Mouse (Mus musculus) erythroid progenitor cell, adult 5-6 weeks (primary cell): ENCODE data around the gene Ikbke. TPM values are rescaled to one million over a fixed set of nuclear protein-coding genes. Genes with fewer than 3 reads are reported as not detected.
"Not testable (repeated sequence)": the region's sequence is repeated elsewhere in the genome, so short reads cannot be mapped to it uniquely, and the experiment has no call there.

Experiments used
- ATAC-seq: replicated peaks from 2 replicates; pipeline ENCODE4 v1.8.0; 2016; ENCODE audit warnings: moderate number of reproducible peaks, mild to moderate bottlenecking, moderate TSS enrichment, inconsistent platforms; ENCODE audit not compliant: poor library complexity, low FRiP score, severe bottlenecking
- total RNA-seq, 2 experiments: library from RNA; stranded (forward) in 1 of 2; stranded (reverse) in 1 of 2; fragments of 150-400 nt in 1 of 2; fragments of 186-747, 209-891 nt in 1 of 2; gene quantifications; 2 replicates each; pipeline versions ENCODE4 v1.2.3 to v1.2.4; 2015 to 2017; ENCODE audit warnings: low replicate concordance in 2 of 2

Ikbke gene
- total RNA-seq, 2 experiments from 2014 or later, result 2.5 to 4.8 TPM

DNA sequence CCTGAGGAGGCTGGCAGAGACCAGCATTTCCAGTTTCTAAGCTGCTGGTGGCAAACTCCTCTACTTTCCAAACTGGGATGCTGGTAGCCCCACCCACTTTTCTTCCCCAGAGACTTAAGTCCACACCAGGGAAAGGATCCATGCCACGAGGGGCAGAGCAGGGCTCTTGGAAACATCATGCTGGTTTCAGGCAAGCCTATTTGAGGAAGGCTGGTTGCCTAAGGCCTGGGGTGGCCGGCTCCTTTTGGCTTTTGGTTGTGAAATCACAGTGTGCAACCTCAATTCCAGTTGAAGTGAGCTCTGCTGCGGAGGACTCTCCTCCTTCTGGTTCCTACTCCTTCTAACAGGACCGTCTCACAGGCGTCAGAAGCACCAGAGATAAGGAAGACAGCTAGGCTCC lies 7.4 kb upstream of the Ikbke start:
- no peak for ATAC-seq

DNA sequence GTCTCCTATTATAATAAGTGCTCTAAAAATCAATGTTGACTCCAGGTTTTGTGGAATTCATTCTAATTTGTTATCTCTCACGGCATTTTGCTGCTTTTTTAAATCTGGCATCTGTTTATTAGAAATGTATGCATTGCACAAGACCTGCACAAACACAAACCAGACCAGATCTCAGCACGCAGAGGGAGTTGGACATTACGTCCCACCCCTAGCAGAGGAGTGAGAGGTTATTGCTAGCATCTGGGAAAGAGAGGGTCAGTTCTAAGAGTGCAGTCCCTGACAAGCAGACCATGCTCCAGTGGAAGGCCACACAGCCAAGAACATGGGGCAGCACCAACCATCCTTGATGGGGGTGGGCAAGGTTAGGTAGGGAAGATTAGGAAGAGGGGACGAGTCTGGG lies 5.2 kb upstream of the Ikbke start:
- ATAC-seq, result no peak

DNA sequence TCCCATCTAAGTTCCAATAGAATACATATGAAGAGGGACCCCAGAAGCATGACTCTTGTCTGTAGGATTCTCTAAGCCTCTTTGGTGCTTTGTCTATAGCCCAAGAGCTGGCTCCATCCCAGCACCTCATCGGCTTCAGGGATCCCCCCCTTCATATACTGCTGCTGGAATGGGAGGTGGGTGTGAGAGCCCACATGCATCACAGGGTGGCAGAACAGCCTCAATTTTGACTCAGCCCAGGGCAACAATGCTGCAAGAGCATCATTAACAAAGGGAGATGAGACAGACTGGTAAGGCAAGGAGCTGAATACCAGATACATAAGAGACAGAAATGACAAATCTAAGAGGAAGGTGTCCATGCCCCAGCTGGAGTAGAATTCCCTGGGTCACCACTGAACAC lies 4.8 kb upstream of the Ikbke start:
- no peak for ATAC-seq

DNA sequence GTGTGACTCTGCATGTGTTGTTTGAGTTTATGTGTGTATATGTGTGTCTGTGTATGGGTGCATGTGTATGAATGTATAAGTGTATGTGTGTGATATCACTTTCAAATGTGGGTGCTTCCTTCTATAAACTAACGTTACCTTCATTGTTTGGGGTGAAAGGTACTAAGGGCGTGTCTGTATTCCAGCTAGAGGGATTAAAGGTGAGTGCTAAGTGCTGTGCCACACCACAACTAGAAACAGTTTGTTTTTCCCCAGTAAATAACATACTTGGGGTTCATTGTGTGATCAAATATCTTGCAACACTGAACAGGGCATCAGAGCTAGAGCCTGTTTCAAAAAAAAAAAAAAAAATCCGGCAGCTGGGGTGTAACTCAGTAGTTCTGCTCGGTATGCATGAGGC lies 2.3 kb upstream of the Ikbke start:
- no peak for ATAC-seq

DNA sequence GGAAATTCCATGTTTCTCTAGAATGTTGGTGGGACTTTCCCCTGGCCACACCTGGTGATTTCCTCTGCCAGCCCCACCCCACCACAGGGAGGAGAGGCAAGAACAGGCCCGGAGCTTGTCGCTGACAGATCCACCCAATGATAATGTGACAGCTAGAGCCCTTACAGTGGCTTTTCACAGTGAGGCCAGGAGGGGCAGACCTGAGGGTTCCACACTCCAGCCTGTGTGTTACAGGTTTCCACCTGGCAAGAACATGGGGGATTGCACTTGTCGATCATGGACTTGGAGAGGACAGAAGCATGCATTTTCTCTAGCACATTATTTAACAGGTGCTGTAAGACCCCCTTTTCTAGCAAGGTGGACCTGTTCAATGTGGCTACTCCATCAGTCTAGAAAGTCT lies 874 bp upstream of the Ikbke start:
- ATAC-seq, result no peak

DNA sequence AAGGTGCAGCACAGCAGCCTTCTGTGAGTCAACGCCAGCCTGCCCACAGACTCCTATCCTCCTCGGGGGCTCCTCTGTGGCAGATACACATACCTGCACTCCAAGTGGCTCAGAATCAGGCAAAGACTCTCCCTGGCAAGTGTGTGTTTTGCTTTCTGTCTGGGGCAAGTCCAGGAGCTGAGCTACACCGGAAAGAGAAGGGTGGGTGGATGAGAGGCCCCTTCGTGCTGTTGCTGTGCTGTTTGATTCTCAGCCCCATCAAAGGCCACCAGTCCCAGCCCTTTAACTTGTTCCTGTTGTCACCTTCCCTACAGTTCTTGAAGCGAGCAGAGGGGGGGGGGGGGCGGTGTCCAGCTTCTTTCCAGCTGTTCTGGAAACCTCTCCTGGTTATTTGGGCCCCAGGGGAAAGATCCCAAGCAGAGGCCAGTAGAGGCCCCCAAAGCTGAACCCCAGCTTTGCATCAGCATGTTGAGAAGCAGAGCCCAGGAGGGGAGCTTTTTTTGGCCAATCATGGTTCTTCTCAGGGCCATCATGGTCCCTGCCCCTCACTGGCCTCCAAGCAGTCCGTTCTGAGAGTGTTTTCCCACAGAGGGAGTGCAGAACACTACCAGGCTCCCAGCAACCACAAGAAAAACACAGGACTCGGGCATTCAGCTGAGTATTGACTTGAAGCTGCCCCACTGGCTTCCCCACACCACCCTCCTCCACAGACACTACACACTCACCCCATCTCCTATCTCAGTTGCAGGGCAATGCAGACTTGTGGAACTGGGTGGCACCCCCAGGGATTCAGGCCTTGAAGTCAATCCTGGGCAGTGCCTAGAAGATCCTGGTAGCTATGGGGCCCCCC lies 575 bp downstream of the Ikbke start:
- ATAC-seq, result no peak

DNA sequence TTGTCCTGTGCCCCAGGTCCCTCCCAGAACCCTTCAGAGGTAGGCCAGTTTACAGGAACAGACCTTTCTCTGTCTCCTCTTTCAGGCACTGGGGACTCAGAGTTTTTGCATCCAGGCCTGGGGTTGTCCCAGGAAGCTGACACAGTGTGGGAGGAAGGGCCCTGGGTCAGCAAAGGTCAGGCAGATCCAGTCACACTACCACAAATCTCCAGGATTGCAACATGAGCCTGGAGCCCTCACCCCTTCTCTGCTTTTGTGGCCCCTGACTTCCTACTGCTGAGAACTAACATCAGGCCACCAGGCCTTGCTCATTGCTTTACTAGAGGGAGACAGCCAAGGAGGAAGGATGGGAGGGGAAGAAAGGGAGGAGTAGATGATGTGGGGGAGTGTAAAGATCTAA lies 2.6 kb downstream of the Ikbke start:
- no peak for ATAC-seq

DNA sequence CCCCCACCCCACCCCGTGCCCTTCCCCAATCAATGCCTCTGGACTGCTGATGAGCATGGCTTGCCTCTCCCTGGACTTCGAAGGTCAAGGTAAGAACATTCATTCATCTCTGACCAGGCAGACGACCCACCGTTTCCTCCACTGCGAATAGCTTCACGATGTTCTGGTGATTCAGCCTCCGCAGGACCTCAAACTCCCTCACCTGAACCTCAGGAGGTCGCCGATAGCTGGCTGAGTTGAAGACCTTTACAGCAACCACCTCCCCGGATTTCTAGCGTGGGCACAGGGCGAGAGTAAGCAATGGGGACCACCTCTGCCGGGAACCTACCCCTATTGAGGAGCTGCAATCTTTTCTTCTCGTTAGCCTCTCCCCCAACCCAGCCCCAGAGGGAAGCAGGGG lies 3.8 kb downstream of the Ikbke start:
- no peak for ATAC-seq

DNA sequence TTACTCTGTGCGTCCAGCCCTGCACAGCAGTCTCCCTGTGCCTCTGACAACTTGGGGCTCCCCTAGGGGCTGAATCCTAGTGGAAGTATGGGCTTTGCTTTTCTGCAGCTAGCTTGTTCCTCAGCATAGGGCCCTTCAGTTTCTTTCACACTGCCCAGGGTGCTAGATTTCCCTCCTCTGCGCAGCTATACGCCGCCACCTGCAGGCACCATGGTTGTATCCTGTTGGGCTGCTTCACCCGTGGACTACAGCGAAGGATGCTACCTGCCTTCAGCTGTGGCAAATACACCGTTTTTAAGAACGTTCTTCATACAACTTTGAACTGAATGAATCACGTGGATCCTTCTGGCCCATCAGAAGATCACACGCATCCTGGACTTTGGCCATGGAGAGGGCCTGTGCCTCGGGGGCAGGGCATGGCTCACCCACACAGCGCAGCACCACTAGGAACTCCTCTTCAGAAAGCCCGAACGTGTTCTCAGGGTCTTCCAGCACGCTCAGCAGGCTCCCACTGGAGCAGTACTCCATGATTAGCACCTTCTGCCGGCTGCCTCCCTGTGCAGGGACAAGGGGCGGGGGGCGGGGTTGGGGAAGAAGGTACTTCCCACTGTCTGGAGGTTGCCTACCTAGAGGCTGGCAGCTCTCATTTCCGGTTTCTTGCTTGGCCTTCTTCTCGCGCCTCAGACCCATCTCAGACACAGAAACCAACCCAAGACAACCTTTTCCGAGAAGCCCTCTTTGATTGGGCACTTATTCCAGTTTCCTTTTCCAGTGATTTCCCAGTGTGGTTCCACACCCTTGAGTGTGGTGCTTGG lies 4.5 kb downstream of the Ikbke start:
- ATAC-seq, result no peak

DNA sequence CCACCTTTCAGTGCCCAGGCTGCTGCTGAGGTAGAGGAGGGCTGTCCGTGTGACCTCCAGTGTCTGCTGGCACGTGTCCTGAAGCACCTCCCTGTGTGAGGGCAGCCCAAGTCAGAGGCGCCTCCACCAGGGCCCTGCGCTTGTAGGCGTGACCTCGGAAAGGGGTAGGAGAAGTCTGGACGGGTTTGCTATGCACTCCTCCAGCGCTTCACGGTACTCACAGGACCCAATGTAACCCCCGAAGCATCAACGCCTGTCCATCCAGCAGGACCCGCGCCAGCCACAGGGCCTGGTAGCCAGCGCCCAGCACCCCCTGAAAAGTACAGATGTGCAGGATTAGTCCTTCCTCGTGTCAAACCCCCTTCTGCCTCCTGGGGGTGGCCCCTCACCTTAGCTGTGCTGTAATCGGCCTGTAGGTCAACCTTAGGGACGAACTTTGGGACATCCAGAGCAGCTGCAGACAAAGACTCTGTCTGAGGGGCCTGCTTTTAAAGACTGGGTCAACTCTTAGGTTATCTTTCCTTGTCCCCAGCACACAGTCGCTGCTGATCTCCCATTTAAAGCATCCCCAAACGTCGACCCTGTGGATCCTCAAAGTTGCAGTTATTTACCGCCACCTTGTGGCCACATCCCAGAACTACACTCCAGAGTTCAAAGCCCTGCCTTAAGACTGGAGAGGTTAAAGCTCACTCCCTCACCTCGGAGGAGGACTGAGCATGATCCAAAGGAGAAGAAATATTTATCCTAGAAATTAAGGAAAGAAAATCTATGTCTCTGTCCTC lies 9.4 kb downstream of the Ikbke start:
- ATAC-seq, result 0 out of 2 replicates have a peak, but pooled peaks have one; percentile 53

DNA sequence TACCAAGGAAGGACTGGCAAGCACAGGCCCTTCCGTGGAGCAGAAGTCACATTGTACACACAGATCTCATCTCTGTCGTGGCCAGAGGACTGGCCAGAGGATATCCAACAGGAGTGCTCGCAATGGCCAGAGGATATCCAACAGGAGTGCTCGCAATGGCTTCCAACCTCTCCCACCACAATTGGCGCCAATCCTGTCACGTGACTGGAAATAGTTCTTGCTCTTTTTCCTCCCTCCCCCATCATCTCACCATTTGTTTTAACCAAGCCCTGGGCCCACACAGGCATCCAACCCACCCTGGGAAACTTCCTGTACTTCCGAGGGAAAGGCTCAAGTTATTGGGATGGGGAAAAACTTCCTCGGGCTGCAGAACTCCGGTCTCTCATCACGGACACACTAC lies 10.6 kb downstream of the Ikbke start:
- ATAC-seq, result no peak

DNA sequence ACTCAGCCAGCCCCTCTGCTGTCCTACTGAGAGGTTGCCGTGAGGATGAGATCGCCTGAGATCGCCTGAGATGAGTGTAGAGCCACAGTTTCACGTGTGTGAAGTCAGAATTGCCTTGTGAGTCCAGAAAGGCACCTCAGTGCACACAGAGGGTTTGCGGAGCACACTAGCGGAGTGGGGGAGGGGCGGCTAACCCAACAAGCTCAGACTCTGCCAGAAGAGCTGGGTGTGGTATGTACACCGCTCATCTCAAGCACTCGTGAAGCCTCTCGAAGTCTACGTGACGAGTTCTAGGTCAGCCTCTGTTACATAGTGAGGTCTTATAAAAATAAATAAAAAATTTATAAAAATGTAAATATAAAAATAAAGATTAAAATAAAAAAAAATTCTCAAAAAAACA lies 15.5 kb downstream of the Ikbke start:
- ATAC-seq, result no peak

DNA sequence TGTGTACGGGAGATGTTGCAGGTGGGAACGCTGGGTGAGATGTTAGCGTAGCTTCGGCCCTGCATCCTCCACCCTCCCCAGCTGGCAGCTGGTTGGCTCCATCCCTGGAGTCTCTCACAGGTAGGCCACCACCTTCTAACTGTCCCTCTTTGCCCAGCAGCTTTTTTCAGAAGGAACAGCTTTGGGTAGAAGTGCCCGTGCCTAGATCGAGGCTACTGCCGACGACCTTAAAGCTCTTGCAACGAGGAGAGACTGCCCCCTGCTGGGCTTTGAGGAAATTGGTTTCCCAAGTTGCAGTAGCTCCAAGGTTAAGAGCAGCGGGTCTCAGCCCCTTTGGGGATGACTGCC lies 19.1 kb downstream of the Ikbke start:
- ATAC-seq, result 0 out of 2 replicates have a peak, but pooled peaks have one; percentile 42

DNA sequence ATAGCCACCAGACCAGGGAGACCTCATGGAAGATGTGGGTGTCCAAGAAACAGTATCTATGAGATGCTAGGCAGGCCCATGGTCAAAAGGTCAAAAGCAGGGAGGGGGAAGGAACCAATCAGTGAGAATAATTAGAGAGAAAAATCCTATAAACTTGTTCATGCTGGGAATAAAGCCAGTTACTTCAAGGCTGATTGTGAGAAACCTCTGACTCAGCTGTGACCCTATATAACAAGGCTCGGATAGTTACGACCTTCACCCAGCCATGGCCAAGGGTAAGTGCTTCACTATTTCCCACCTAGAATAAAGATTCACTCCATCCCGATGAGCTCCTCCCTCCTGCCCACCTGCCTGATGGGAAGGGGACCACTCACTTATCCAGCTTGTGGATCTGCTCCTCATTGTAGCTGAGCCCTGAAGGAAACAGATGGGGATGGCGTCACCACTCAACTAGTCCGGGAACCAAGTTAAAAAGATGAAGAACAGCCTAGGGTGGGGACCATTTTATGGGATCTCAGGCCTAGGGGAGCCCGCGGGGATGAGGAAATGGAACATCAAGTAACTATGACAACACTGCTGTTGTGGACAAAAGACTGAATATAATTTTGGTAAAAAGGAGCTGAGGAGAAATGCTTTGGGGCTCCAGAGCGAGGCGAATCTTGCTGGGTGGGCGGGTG lies 19.6 kb downstream of the Ikbke start:
- no peak for ATAC-seq

DNA sequence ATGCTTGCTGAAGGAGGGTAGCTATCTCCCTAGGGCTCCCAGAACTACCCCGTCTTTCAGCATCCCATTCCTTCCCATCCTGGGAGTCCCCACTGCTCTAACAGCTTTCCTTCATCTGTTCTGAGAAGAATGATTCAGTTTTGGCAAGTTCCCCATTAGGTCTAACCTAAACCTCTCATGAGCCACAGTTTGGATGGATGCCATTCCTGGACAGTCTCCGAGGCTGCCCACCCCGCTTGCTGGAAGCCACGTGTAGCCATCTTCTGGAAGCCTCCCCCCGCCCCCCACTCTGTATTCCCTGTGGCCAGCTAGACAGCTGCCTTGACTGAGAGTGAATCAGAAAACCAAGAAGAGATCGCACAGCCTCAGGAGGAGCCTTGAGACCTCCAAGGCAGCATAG lies 22.1 kb downstream of the Ikbke start:
- ATAC-seq, result no peak

DNA sequence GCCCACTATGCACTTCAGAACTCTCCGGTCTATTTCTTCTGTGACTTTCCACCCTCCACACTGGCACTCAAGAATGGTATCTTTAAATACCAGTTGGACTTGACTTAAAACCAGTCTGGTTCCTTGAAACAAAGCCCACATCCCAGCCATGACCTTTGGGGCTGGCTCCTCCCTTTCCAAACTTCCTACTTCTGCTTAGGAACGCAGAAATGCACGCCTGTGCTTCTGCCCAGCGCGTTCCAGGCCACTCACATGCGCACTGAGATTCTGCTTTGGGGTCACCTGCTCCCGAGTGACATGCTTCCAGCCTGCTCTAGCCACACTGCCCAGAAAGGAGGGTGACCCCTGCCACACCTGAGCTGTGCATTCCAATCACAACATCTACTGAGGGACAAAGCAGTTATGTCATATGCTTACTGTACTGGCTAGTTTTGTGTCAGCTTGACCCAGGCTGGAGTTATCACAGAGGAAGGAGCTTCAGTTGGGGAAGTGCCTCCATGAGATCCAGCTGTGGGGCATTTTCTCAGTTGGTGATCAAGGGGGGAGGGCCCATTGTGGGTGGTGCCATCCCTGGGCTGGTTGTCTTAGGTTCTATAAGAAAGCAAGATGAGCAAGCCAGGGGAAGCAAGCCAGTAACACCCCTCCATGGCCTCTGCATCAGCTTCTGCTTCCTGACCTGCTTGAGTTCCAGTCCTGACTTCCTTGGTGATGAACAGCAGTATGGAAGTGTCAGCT lies 26.7 kb downstream of the Ikbke start:
- not testable (repeated sequence) for ATAC-seq

DNA sequence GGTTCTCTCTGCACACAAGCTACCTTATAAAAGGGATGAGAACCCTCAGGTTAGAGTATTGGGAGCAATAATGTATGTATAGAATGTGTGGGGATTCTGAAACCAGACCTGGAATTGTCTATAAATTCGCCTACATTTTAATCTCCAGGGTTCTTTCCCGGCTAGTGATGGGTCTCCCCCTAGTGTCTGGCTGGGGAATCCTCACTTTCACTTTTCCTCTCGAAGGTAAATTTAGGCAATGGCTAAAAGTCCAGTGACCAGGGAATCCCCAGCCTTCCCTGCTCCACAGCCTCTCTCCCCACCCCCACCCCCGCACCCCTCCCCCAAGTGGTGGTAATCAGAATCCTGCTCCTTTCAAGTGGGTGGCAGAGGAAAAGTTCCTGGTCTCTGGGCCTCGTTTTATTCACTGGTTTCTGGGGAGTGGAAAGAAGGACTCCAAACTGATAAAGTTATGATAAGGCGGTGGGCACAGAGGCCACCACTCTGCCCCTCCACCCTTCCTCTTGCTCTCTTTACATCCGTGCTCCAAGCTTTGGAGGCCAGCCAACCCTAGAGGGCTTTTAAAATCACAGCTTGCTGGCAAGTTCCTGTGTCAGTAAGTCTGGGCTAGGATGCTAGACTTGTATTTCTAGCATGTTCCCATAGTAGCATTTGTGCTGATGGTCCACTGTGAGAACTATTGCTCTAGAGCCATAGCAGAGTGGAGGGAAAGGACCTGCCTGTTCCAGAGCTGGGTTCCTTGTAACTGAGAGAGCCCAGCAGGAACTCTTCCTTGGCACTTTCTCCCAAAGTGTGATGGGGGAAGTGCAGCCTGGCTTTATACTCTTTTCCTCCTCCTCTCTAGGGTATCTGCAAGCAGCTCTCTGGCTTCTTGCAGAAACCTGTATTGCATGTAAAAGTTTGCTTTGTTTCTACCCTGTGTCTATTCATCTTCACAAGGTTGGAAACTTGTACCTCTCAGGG lies 32.7 kb downstream of the Ikbke start:
- no peak for ATAC-seq

DNA sequence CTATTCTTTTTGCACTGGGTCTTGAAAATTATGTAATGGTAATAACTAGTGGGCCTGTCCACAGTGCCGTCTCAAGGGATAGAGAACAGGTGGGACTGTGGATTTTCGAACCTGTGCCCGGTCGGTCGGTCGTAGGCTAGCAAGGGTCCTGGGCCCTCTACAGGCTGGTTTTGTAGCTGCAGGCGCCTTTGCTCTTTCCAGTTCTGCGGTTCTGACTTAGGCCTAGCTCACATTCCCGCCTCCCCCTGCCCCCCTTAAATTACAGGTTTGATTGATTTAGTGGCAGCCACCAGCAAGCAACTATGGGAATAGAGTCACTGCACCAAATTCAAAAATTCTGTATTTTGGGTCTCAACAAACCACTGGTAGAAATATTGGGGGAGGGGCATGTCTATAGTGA lies 33.5 kb downstream of the Ikbke start:
- no peak for ATAC-seq
